Mouse (Mus musculus): ENCODE data around the gene Chd4. TPM values are rescaled to one million over a fixed set of nuclear protein-coding genes. Genes with fewer than 3 reads are reported as not detected.

Chd4 gene
- total and polyA plus RNA-seq, 3 experiments: 93.0 to 232 (median 173) TPM

DNA sequence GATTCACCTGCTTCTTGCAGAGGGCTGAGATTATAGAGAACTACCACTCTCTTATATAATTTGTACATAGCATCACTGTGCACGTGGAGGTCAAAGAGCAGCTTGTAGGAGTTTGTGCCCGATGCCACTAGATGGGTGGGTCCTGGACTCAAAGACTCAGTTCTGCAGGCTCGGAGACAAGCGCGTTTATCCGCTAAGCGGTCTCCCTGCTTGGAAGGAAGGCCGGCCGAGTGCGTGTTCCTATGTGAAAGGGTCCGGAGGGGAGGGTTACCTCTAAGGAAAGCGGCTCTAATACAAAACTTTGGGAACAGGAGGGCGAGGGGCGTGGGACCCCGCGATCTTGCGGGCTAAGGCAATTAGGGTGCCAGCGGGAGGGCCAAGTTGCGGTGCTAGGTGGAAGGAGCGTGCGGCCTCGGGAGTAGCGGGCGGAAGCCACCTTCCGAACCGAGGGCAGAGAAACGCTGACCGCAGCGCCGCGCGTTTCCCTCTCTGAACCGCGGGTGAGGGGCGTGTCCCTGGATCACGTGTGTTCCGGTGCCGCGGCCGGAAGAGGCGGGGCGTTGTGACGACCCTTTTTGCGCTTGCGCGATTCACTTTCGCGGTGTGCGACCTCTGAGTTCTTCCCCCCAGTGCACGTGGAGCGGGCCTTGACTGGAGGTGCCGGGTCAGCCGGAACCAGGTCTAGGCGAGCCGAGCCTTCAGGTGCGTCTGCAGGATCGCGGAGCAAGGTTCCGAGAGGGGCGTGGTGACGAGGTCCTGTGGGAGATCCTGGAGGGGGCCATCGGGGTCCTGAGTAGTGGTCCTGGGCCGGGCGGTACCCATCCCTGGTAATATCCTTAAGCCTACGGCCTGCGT lies 35.7 kb downstream of the Chd4 start, which contains the start of gene Nop2:
Gene Nop2, plus strand, starts transcription at position 608 of the 855 bp plus-strand sequence.
- Histone ChIP-seq H3K9ac (ENCODE audit: control insufficient read depth, low read depth, low read length, poor library complexity, severe bottlenecking) (peak within 1 kb of the TSS; percentile 97), H3K79me2 (ENCODE audit: control insufficient read depth, insufficient read depth, low read length, poor library complexity) (peaks cover 43% of the 10 kb centered on the region), H3K36me3 (ENCODE audit: control insufficient read depth in 1 of 2, insufficient read depth in 2 of 2, low read length in 2 of 2) (peaks cover 23 to 25% of the 10 kb centered on the region in 2 experiments), H3K4me1 (ENCODE audit: control insufficient read depth in 1 of 2, insufficient read depth in 2 of 2, low read length in 2 of 2) (peaks cover 7 to 13% of the 10 kb centered on the region in 2 experiments; a peak in 2 of 4 replicates), H3K27ac (ENCODE audit: control insufficient read depth, low read depth, low read length) (peak within 1 kb of the TSS; percentile 90), H3K4me3 (ENCODE audit: control insufficient read depth in 1 of 2, insufficient read depth in 1 of 2, low read depth in 2 of 2, low read length in 2 of 2) (peak within 1 kb of the TSS; percentile 80 to 94), H3K9me3 (replicated peaks; ENCODE audit: insufficient read depth, low read length) (no peaks in the 10 kb centered on the region), H3K27me3 (ENCODE audit: control insufficient read depth in 1 of 2, insufficient read depth in 2 of 2, low read length in 2 of 2) (no peaks in the 10 kb centered on the region)
- peak; percentile 97 for DNase-seq (ENCODE audit: low read depth, low spot score)
- peak; percentile 80 to 92 for TF ChIP-seq POLR2A (IDR thresholded peaks at IDR 0.05; ENCODE audit: control insufficient read depth in 1 of 2, insufficient read depth in 1 of 2, low read depth in 1 of 2, low read length in 2 of 2, poor library complexity in 1 of 2)
- peak; percentile 97 for TF ChIP-seq BHLHE40 (IDR thresholded peaks at IDR 0.05; ENCODE audit: borderline replicate concordance, low read depth, low read length)
- TF ChIP-seq TCF12 (IDR thresholded peaks at IDR 0.05; ENCODE audit: low read depth, low read length): peak; percentile 80
- TF ChIP-seq JUND (IDR thresholded peaks at IDR 0.05; ENCODE audit: low read depth, low read length): no peak
- 0 out of 2 replicates have a peak, but pooled peaks have one; percentile 25 for TF ChIP-seq RCOR1 (IDR thresholded peaks at IDR 0.05; ENCODE audit: low read depth, low read length)
- no peak for TF ChIP-seq TAL1 (IDR thresholded peaks at IDR 0.05; ENCODE audit: low read length)
- peak; percentile 76 for TF ChIP-seq ELF1 (IDR thresholded peaks at IDR 0.05; ENCODE audit: low read depth, low read length)
- TF ChIP-seq NRF1 (IDR thresholded peaks at IDR 0.05; ENCODE audit: insufficient read depth, low read depth, low read length, poor library complexity, severe bottlenecking): peak; percentile 73
- TF ChIP-seq ZMIZ1 (IDR thresholded peaks at IDR 0.05; ENCODE audit: low read depth, low read length): peak; percentile 91
- peak; percentile 75; the same call in 1 of the 2 replicates for TF ChIP-seq POLR2AphosphoS5 (IDR thresholded peaks at IDR 0.05; ENCODE audit: borderline replicate concordance, low read depth, low read length)
- no peak for TF ChIP-seq MEF2A (IDR thresholded peaks at IDR 0.05; ENCODE audit: extremely low read depth, insufficient replicate concordance, low read depth, low read length, poor library complexity, severe bottlenecking)
- TF ChIP-seq USF2 (IDR thresholded peaks at IDR 0.05; ENCODE audit: borderline replicate concordance in 1 of 2, insufficient read depth in 1 of 2, low read depth in 1 of 2, low read length in 2 of 2): peak in 1 of 2 experiments; percentile 76; a peak in 1 of 4 replicates
- peak; percentile 97 for TF ChIP-seq POLR2AphosphoS2 (IDR thresholded peaks at IDR 0.05; ENCODE audit: low read length)
- TF ChIP-seq CHD1 (IDR thresholded peaks at IDR 0.05; ENCODE audit: low read depth, low read length): no peak
- TF ChIP-seq KAT2A (conservative IDR thresholded peaks at IDR 0.05; ENCODE audit: low read depth, low read length): peak; percentile 35; the same call in 1 of the 2 replicates
- peak; percentile 90 for TF ChIP-seq MYC (IDR thresholded peaks at IDR 0.05; ENCODE audit: low read depth, low read length)
- peak; percentile 85 for TF ChIP-seq HCFC1 (IDR thresholded peaks at IDR 0.05; ENCODE audit: low read depth, low read length)
- no peak for TF ChIP-seq ZNF384 (IDR thresholded peaks at IDR 0.05; ENCODE audit: low read depth, low read length)
- no peak for TF ChIP-seq UBTF (IDR thresholded peaks at IDR 0.05; ENCODE audit: borderline replicate concordance, insufficient read depth, low read depth, low read length)
- TF ChIP-seq MYB (IDR thresholded peaks at IDR 0.05; ENCODE audit: low read depth, low read length): no peak
- TF ChIP-seq MAFK (IDR thresholded peaks at IDR 0.05; ENCODE audit: borderline replicate concordance, low read depth, low read length): no peak
- TF ChIP-seq USF1 (IDR thresholded peaks at IDR 0.05; ENCODE audit: low read depth, low read length): peak; percentile 96
- TF ChIP-seq GABPA (IDR thresholded peaks at IDR 0.05; ENCODE audit: low read depth, low read length): no peak
- TF ChIP-seq ZC3H11A (IDR thresholded peaks at IDR 0.05; ENCODE audit: low read depth, low read length): no peak
- peak; percentile 94 for TF ChIP-seq NELFE (IDR thresholded peaks at IDR 0.05; ENCODE audit: low read depth, low read length)
- 0 out of 2 replicates have a peak, but pooled peaks have one; percentile 31 for TF ChIP-seq MAZ (IDR thresholded peaks at IDR 0.05; ENCODE audit: low read depth, low read length)
- TF ChIP-seq SMC3 (IDR thresholded peaks at IDR 0.05; ENCODE audit: low read depth, low read length): peak; percentile 20
- peak; percentile 84 for TF ChIP-seq TBP (IDR thresholded peaks at IDR 0.05; ENCODE audit: low read depth, low read length)
- peak; percentile 99 for TF ChIP-seq MXI1 (IDR thresholded peaks at IDR 0.05; ENCODE audit: low read depth, low read length)
- no peak for TF ChIP-seq CTCF (IDR thresholded peaks at IDR 0.05 in 2 of 3, conservative IDR thresholded peaks at IDR 0.05 in 1 of 3; ENCODE audit: control insufficient read depth in 1 of 3, insufficient read depth in 1 of 3, low read depth in 2 of 3, low read length in 3 of 3, poor library complexity in 1 of 3, severe bottlenecking in 1 of 3)
- peak; percentile 24 for TF ChIP-seq CHD2 (IDR thresholded peaks at IDR 0.05; ENCODE audit: low read length)
- no peak for TF ChIP-seq E2F4 (IDR thresholded peaks at IDR 0.05; ENCODE audit: borderline replicate concordance, low read depth, low read length)
- TF ChIP-seq MAX (IDR thresholded peaks at IDR 0.05; ENCODE audit: low read length): peak; percentile 98
- peak; percentile 63 for TF ChIP-seq ETS1 (IDR thresholded peaks at IDR 0.05; ENCODE audit: low read depth, low read length)
- peak; percentile 94 for TF ChIP-seq SIN3A (IDR thresholded peaks at IDR 0.05; ENCODE audit: low read length)
